Mouse (Mus musculus) lung, postnatal 0 days (tissue): Measurements from ENCODE around the gene Ces4a. TPM values are rescaled to one million over a fixed set of nuclear protein-coding genes. Genes with fewer than 3 reads are reported as not detected.

ENCODE experiments used
- ATAC-seq: fragments of 200-750 bp; cut with Nextera tagmentation; 2 replicates; pipeline ENCODE4 v1.8.0; 2017; ENCODE audit warnings: moderate library complexity
- DNase-seq: peaks from one replicate; pipeline ENCODE4 v3.0.0-alpha.2; 2016; ENCODE audit warnings: low spot score
- H3K27ac ChIP-seq: fragments of 300-500 bp; sonication (generic); 2 replicates; pipeline ENCODE4 v1.5.1; 2014; ENCODE audit warnings: antibody characterized with exemption, mild to moderate bottlenecking, low read length, mixed read lengths
- H3K27me3 ChIP-seq: fragments of 300-500 bp; sonication (generic); replicated peaks from 2 replicates; pipeline ENCODE4 v1.6.1; 2014; ENCODE audit warnings: low read length, mixed read lengths; ENCODE audit not compliant: insufficient read depth
- H3K36me3 ChIP-seq: fragments of 300-500 bp; sonication (generic); 2 replicates; pipeline ENCODE4 v1.6.1; 2014; ENCODE audit warnings: low read length, mixed read lengths; ENCODE audit not compliant: insufficient read depth
- H3K4me1 ChIP-seq: fragments of 300-500 bp; sonication (generic); 2 replicates; pipeline ENCODE4 v1.6.1; 2014; ENCODE audit warnings: antibody characterized with exemption, low read depth, low read length, mixed read lengths; ENCODE audit not compliant: insufficient read depth
- H3K4me2 ChIP-seq: fragments of 300-500 bp; sonication (generic); replicated peaks from 2 replicates; pipeline ENCODE4 v1.6.1; 2014; ENCODE audit warnings: low read depth, mild to moderate bottlenecking, low read length, moderate library complexity, mixed read lengths
- H3K4me3 ChIP-seq: fragments of 300-500 bp; sonication (generic); 2 replicates; pipeline ENCODE4 v1.5.1; 2014; ENCODE audit warnings: low read depth, low read length
- H3K9ac ChIP-seq: fragments of 300-500 bp; sonication (generic); replicated peaks from 2 replicates; pipeline ENCODE4 v1.6.1; 2014; ENCODE audit warnings: low read depth, mild to moderate bottlenecking
- H3K9me3 ChIP-seq: fragments of 300-500 bp; sonication (generic); 2 replicates; pipeline ENCODE4 v1.6.1; 2016; ENCODE audit warnings: low read length, mixed read lengths
- CTCF ChIP-seq: IDR thresholded peaks from 2 replicates; pipeline ENCODE4 v1.5.1; 2016; ENCODE audit warnings: antibody characterized with exemption, mild to moderate bottlenecking
- EP300 ChIP-seq: IDR thresholded peaks from 2 replicates; pipeline ENCODE4 v1.6.1; 2016; ENCODE audit warnings: antibody characterized with exemption, mild to moderate bottlenecking, control low read depth
- WGBS: fragments of 180-500 bp; shearing (Covaris S2); extraction: QIAGEN DNeasy Blood & Tissue Kit; methylation state at CpG from one replicate; pipeline ENCODE4 v1.1.7; 2014; 5-methylcytosine and 5-hydroxymethylcytosine counted together
- polyA plus RNA-seq: library from polyadenylated mRNA; unstranded; fragments of >200 nt; fragmentation: Nextera tagmentation; extraction: Ambion mirVana; gene quantifications from 2 replicates; pipeline ENCODE4 v1.2.1, GENCODE M21; 2015

Ces4a gene
- polyA plus RNA-seq, 1 experiment from 2014 or later, result not detected

DNA sequence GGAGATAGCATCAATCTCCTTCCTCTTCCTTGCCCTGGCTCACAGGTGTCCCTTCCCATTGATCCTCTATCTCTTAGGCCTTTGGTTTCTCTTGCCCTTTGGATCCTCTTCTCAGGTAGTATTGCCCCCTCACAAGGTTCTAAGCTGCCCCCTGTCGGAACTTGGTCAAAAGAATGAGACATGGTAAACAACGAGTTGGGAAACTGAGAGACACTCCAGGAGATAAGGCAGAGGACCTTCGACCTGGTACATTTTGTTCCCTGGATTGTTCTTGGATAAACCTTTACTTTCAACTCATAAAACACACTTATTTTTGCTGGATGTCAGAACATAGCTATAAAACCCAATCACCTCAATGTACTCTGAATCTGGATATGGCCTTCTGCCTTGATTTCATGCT, 27.4 kb upstream of the Ces4a start:
- H3K9me3 ChIP-seq, result no peaks in the 10 kb centered on the region
- WGBS, result 70% methylated on average over 3 of the region's 3 CpGs
- H3K27ac ChIP-seq, result no peak overlapping the region
- no peaks in the 10 kb centered on the region for H3K27me3 ChIP-seq
- no peak for DNase-seq
- no peak for TF ChIP-seq EP300
- no peak for TF ChIP-seq CTCF
- no peak overlapping the region for H3K4me3 ChIP-seq
- H3K9ac ChIP-seq, result no peak overlapping the region
- no peak overlapping the region for H3K4me2 ChIP-seq
- H3K36me3 ChIP-seq, result no peaks in the 10 kb centered on the region
- no peak for ATAC-seq
- H3K4me1 ChIP-seq, result no peaks in the 10 kb centered on the region

DNA sequence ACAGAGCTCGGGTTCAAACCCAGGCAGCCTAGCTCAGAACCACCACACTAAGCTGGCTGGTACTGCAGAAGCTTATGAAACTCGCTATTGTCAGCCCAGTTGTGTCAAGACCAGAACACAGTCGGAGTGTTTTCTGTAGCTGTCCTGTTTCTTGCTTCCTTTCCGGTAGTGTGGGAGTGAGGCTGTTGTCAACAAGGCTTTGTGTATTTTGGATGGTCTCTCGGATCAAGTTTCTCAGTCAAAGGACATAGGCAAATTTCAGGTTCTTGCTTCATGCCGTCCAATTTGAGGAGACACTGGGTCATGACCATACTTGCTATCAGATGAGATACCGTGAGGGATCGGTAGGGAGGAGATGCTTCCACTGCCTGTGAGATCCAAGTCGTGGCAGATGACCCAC, 1.7 kb upstream of the Ces4a start:
- Histone ChIP-seq H3K4me2 (no peak overlapping the region), H3K27me3 (no peaks in the 10 kb centered on the region), H3K9me3 (no peaks in the 10 kb centered on the region), H3K4me3 (no peak overlapping the region), H3K4me1 (no peaks in the 10 kb centered on the region), H3K27ac (no peak overlapping the region), H3K36me3 (no peaks in the 10 kb centered on the region), H3K9ac (no peak overlapping the region)
- 76% methylated on average over 9 of the region's 9 CpGs for WGBS
- ATAC-seq, result no peak
- DNase-seq, result no peak
- TF ChIP-seq EP300, result no peak

DNA sequence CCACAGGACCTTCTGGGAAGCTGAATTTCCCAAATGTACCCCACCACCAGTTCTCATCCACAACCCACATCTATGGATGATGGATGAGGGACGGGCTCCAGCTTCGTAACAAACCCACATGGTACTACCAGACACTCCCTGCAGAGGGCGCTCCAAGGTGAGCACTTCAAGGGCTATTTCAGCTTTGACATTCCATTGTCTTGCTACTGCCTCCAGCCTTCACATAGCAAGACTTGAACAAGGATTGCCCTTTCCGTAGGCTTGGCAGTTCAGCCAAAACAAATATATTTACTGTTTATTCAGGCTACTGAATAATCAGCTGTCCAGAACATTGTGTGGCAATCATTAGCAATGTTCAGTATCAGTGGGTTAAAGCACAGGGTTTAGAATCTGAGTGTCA, 6.8 kb downstream of the Ces4a start:
- no peak overlapping the region for H3K4me3 ChIP-seq
- WGBS, result 9% methylated on average over 4 of the region's 4 CpGs
- H3K36me3 ChIP-seq, result no peaks in the 10 kb centered on the region
- TF ChIP-seq EP300 (no peak), CTCF (peak; percentile 91)
- no peak overlapping the region for H3K9ac ChIP-seq
- no peak overlapping the region for H3K27ac ChIP-seq
- ATAC-seq, result peak; percentile 56
- no peaks in the 10 kb centered on the region; the same call in 1 of the 2 replicates for H3K4me1 ChIP-seq
- H3K27me3 ChIP-seq, result no peaks in the 10 kb centered on the region
- H3K9me3 ChIP-seq, result no peaks in the 10 kb centered on the region
- peak; percentile 80 for DNase-seq
- H3K4me2 ChIP-seq, result no peak overlapping the region

DNA sequence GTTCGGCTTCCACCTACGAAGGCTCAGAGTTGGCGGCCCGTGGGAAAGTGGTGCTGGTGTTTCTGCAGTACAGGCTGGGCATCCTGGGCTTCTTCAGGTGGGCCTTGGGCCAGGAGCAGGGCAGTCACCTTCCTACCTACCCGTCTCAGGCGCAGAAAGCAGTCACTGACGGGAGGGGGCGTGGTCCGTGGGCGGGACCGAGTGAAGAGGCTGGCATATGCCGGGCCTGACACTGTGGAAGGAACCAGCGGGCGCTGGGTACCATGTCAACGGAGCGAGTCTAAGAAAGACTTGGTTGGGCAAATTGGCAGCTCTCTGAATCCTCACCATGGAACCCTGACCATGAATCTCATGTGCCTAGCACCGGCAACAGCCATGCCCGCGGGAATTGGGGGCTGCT, 10.8 kb downstream of the Ces4a start:
- WGBS, result 26% methylated on average over 19 of the region's 19 CpGs
- TF ChIP-seq EP300 (no peak), CTCF (no peak)
- DNase-seq (no peak), ATAC-seq (no peak)
- no peak overlapping the region for H3K9ac ChIP-seq
- H3K27me3 ChIP-seq, result no peaks in the 10 kb centered on the region
- no peak overlapping the region for H3K4me3 ChIP-seq
- peak overlapping the region; percentile 22; the same call in 1 of the 2 replicates for H3K4me2 ChIP-seq
- no peaks in the 10 kb centered on the region for H3K9me3 ChIP-seq
- no peaks in the 10 kb centered on the region for H3K36me3 ChIP-seq
- H3K4me1 ChIP-seq, result no peaks in the 10 kb centered on the region; the same call in 1 of the 2 replicates
- no peak overlapping the region for H3K27ac ChIP-seq

DNA sequence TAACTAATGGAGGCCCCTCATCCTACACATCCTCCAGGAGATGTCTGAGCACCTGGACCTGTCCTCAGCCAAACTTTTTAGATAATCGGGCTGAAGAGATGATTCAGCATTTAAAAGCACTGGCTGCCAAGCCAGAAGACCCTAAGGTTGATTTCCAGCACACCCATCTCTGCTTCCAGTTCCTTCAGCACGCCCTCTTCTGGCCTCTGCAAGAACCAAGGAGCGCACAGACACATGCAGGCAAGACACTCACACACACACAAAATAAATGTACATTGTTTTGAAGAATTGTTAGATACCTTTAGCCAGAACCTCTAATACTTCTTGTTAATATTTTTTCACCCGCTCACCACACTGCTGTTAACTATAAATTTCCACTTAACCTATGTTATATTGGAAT, 20.1 kb downstream of the Ces4a start:
- no peak overlapping the region for H3K4me2 ChIP-seq
- H3K9ac ChIP-seq, result no peak overlapping the region
- no peak overlapping the region for H3K4me3 ChIP-seq
- 0 out of 2 replicates have a peak, but pooled peaks cover 5% of the 10 kb centered on the region for H3K4me1 ChIP-seq
- no peaks in the 10 kb centered on the region for H3K9me3 ChIP-seq
- no peaks in the 10 kb centered on the region for H3K36me3 ChIP-seq
- DNase-seq (no peak), ATAC-seq (no peak)
- H3K27me3 ChIP-seq, result 0 out of 2 replicates have a peak, but pooled peaks cover 3% of the 10 kb centered on the region
- TF ChIP-seq CTCF (no peak), EP300 (no peak)
- 63% methylated on average over 4 of the region's 4 CpGs for WGBS
- H3K27ac ChIP-seq, result no peak overlapping the region

DNA sequence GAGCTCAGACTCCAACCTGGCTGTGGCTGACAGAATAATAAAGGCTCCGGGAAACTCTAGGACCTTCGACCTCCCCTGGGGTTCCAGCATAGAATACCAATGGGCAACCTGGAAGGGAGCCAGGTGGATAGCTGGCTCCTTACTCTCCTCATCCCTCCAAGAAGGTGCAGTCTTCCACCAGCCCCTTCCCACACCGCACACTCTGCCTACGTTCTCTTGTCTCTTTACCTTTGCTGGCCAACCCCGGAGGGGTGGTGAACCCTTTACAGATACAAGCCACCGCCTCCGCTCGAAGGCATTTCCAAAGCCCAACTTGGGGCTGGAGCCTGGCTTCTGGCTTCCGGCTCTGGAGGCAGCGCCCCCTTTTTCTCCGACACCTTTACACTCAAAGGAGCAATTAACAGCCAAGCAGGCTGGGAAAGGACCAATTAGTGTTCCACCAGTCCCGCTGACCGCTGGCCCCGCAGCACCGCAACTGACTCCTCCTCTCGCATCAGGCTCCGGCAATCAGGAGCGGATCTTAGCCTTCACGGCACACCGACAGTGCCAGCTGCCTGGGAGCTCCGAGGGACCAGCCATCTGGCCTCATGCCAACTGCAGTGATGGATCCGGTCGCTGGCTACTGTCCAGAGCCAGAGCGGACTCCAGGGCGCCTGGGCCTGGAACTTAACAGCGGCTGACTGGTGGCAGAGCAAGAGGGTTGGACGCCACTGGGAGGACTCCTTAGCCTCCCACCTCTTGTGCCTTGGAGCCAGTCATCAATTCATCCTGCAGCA, 21.2 kb downstream of the Ces4a start:
- 0 out of 2 replicates have a peak overlapping the region, but pooled peaks have one; percentile 8 for H3K9ac ChIP-seq
- DNase-seq (peak; percentile 71), ATAC-seq (peak; percentile 54)
- WGBS, result 4% methylated on average over 27 of the region's 27 CpGs
- H3K4me2 ChIP-seq, result peak overlapping the region; percentile 59
- H3K9me3 ChIP-seq, result no peaks in the 10 kb centered on the region
- 0 out of 2 replicates have a peak, but pooled peaks cover 3% of the 10 kb centered on the region for H3K27me3 ChIP-seq
- peak overlapping the region; percentile 12; the same call in 1 of the 2 replicates for H3K4me3 ChIP-seq
- 0 out of 2 replicates have a peak, but pooled peaks cover 5% of the 10 kb centered on the region for H3K4me1 ChIP-seq
- no peaks in the 10 kb centered on the region for H3K36me3 ChIP-seq
- H3K27ac ChIP-seq, result no peak overlapping the region
- TF ChIP-seq EP300, result no peak
- TF ChIP-seq CTCF, result no peak
